Mouse (Mus musculus) E14TG2a.4 (cell line): ENCODE measurements around the gene Ppp2r1b.

Experiments
- CTCF ChIP-seq: conservative IDR thresholded peaks from 2 replicates; pipeline ENCODE4 v1.5.1; 2014; ENCODE audit warnings: low read length
- NANOG ChIP-seq: IDR thresholded peaks from 2 replicates; pipeline ENCODE4 v1.6.1; 2014; ENCODE audit warnings: borderline replicate concordance, low read length, mixed read lengths

DNA sequence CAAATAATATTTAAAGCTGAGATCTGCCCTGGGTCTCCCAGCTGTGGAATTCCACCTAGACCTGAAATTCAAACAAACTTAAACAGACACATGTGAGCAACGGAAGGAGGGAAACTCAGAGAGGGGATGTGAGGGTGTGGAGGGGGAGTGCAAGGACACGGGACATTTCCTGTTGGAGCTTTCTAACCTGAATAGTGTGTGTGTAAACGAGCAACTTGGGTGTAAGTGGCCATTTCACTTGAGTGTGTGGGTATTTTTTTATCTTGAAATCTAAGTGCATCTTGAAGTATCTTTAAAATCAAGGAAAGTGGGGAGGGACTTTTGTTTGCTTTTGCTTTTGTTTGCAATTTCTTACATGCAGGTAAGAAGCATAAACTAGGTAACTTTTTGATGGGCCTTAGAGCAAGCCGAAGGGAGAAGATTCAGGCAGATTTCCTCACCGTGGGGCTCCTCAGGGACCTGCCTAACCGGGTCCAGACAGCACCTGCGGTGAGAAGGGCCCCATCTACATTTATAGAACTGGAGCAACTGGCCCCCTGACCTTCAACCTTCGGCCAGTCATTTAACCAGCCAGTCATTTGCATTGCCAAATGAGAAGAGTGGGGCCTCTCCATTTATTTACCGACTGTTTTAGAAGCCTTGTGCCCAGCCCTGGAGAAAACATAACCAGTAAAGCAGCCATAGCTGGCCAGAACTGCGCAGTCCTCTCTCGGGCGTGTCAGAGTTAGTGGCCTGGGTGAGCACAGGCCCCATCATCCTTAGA is 2.7 kb downstream of the Ppp2r1b start:
- TF ChIP-seq CTCF (no peak), NANOG (no peak)
